In the genomic region with DNA sequence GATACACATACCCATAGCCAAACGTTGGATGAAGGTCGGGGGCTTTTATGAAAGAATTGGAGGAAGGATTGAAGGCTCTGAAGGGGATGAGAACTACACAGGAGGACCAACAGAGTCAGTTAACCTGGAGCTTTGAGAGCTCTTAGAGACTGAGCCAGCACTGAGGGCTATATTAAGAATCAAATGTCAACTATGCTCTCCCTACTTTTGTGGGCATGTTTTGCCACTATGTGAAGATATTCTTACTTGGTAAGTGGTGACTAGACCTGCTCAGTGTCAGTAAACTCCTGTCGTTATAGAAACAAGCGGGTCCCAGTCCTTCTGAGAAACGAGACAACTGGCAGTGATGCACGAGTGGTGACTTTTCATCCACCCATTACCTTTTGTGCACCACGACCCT, we compare ENCODE assay signal across 21 mouse cellular contexts.
DNase-seq lines count a peak whose midpoint lies in the region; ATAC-seq and TF ChIP-seq lines count a peak whose summit lies in the region.
"Had no signal": no experiment of that assay in that cellular context is flagged by ENCODE, and none has a peak within 500 bp of the region (broad histone marks: within the 10 kb centered on the region; RNA-seq: fewer than 3 reads in every experiment).

No protein-coding gene starts in this region.

- no peak overlapping the region for H3K4me3 ChIP-seq in heart, embryonic 15.5 days
- H3K4me3 ChIP-seq in heart, embryonic 16.5 days (ENCODE audit: low read length): no peak overlapping the region
- H3K4me3 ChIP-seq in heart, embryonic 12.5 days: no peak overlapping the region
- H3K4me3 ChIP-seq in heart, postnatal 0 days (ENCODE audit: low read depth, low read length): no peak overlapping the region

- H3K4me2 ChIP-seq in heart, embryonic 15.5 days: no peak overlapping the region
- no peak overlapping the region for H3K4me2 ChIP-seq in heart, embryonic 16.5 days (ENCODE audit: low read depth, low read length)
- no peak overlapping the region for H3K4me2 ChIP-seq in heart, embryonic 12.5 days
- H3K4me2 ChIP-seq in heart, postnatal 0 days (ENCODE audit: low read depth, low read length): no peak overlapping the region

- no peak for TF ChIP-seq CTCF in heart, postnatal 0 days (IDR thresholded peaks at IDR 0.05; ENCODE audit: low read depth)

- H3K36me3 ChIP-seq in heart, embryonic 15.5 days: no peaks in the 10 kb centered on the region
- no peaks in the 10 kb centered on the region for H3K36me3 ChIP-seq in heart, embryonic 16.5 days (ENCODE audit: control insufficient read depth, insufficient read depth)
- H3K36me3 ChIP-seq in heart, embryonic 12.5 days: no peaks in the 10 kb centered on the region
- H3K36me3 ChIP-seq in heart, postnatal 0 days (replicated peaks; ENCODE audit: control insufficient read depth, insufficient read depth, low read length): no peaks in the 10 kb centered on the region
- H3K36me3 ChIP-seq: G1E had no signal

- no peak overlapping the region for H3K9ac ChIP-seq in heart, embryonic 15.5 days
- no peak overlapping the region for H3K9ac ChIP-seq in heart, embryonic 16.5 days (ENCODE audit: low read length)
- no peak overlapping the region for H3K9ac ChIP-seq in heart, embryonic 12.5 days
- H3K9ac ChIP-seq in heart, postnatal 0 days (replicated peaks; ENCODE audit: low read depth, low read length): no peak overlapping the region

- WGBS in heart, embryonic 15.5 days: 66% methylated on average over 7 of the region's 7 CpGs
- WGBS in heart, embryonic 16.5 days: 62% methylated on average over 7 of the region's 7 CpGs
- WGBS in heart, embryonic 12.5 days: 72% methylated on average over 7 of the region's 7 CpGs
- 50% methylated on average over 7 of the region's 7 CpGs for WGBS in heart, postnatal 0 days

- no peak overlapping the region for H3K27ac ChIP-seq in heart, embryonic 15.5 days
- H3K27ac ChIP-seq in heart, embryonic 16.5 days (ENCODE audit: low read length): peak overlapping the region; percentile 13; the same call in 1 of the 2 replicates
- no peak overlapping the region for H3K27ac ChIP-seq in heart, embryonic 12.5 days (ENCODE audit: poor library complexity, severe bottlenecking)
- no peak overlapping the region for H3K27ac ChIP-seq in heart, postnatal 0 days (ENCODE audit: low read depth)

- no peak for TF ChIP-seq EP300 in heart, postnatal 0 days (IDR thresholded peaks at IDR 0.05; ENCODE audit: low read depth)

- H3K4me1 ChIP-seq in heart, embryonic 15.5 days (replicated peaks): peaks cover 3% of the 10 kb centered on the region; the same call in 1 of the 2 replicates
- H3K4me1 ChIP-seq in heart, embryonic 16.5 days (ENCODE audit: control insufficient read depth, insufficient read depth, low read length): peaks cover 8% of the 10 kb centered on the region
- H3K4me1 ChIP-seq in heart, embryonic 12.5 days (replicated peaks): no peaks in the 10 kb centered on the region
- 0 out of 2 replicates have a peak, but pooled peaks cover 3% of the 10 kb centered on the region for H3K4me1 ChIP-seq in heart, postnatal 0 days (ENCODE audit: control insufficient read depth, insufficient read depth)

- DNase-seq in heart, adult 9 months (ENCODE audit: low spot score in 2 of 2): no peak
- peak; percentile 52 for DNase-seq in heart, postnatal 0 days (ENCODE audit: low spot score)
- no peak for DNase-seq in heart, postnatal 14 days
- DNase-seq: adrenal gland, adult 2 months; adrenal gland, adult 8-10 months; adrenal gland, postnatal 10 days; adrenal gland, postnatal 14 days; adrenal gland, postnatal 25 days; adrenal gland, postnatal 36 days; B cell, adult 2 months; cerebellum, adult 11 months; cerebellum, adult 11-12 months; cerebellum, adult 18-20 months had no signal

- no peaks in the 10 kb centered on the region for H3K27me3 ChIP-seq in heart, embryonic 15.5 days
- no peaks in the 10 kb centered on the region for H3K27me3 ChIP-seq in heart, embryonic 16.5 days (ENCODE audit: control insufficient read depth, insufficient read depth, low read length)
- no peaks in the 10 kb centered on the region for H3K27me3 ChIP-seq in heart, embryonic 12.5 days (replicated peaks)
- no peaks in the 10 kb centered on the region for H3K27me3 ChIP-seq in heart, postnatal 0 days (ENCODE audit: control insufficient read depth, insufficient read depth, low read length)
- H3K27me3 ChIP-seq: CH12.LX, Patski had no signal

- peak; percentile 50; the same call in 1 of the 2 replicates for ATAC-seq in heart, embryonic 15.5 days (replicated peaks; ENCODE audit: insufficient number of reproducible peaks, insufficient read depth, low FRiP score, low read depth)
- ATAC-seq in heart, embryonic 16.5 days (replicated peaks; ENCODE audit: extremely low read depth, insufficient read depth, low FRiP score): peak; percentile 55; the same call in 1 of the 2 replicates
- ATAC-seq in heart, embryonic 12.5 days (ENCODE audit: insufficient number of reproducible peaks, low FRiP score): no peak
- peak; percentile 58 for ATAC-seq in heart, postnatal 0 days (ENCODE audit: insufficient read depth, low read depth)
- ATAC-seq: activated CD4-positive, CD25-positive, alpha-beta regulatory T cell, adult 4 months; CD4-positive, CD25-positive, alpha-beta regulatory T cell, adult 4 months; Patski had no signal

- no peaks in the 10 kb centered on the region for H3K9me3 ChIP-seq in heart, embryonic 15.5 days (replicated peaks)
- peaks cover 3% of the 10 kb centered on the region; the same call in 1 of the 2 replicates for H3K9me3 ChIP-seq in heart, embryonic 16.5 days (replicated peaks; ENCODE audit: control insufficient read depth, low read length)
- no peaks in the 10 kb centered on the region for H3K9me3 ChIP-seq in heart, embryonic 12.5 days (replicated peaks)
- H3K9me3 ChIP-seq in heart, postnatal 0 days (replicated peaks; ENCODE audit: control insufficient read depth, low read length): no peaks in the 10 kb centered on the region

- intact Hi-C loops in heart, postnatal 14 days (cut with DNase I): no loop called here
